Mouse (Mus musculus): ENCODE results near the gene Rab11fip3.

- TF ChIP-seq CTCF (IDR thresholded peaks at IDR 0.05; ENCODE audit: low read depth): no peak
- TF ChIP-seq EP300 (optimal IDR thresholded peaks at IDR 0.05): no peak
Measured at GRCm38 (mm10) chr17:26007646-26008045, 61.7 kb downstream of the Rab11fip3 start.
